Mouse (Mus musculus) kidney, postnatal 0 days (tissue): ENCODE results near the gene Aimp1. TPM values are rescaled to one million over a fixed set of nuclear protein-coding genes. Genes with fewer than 3 reads are reported as not detected.

Source experiments
- ATAC-seq: fragments of 200-750 bp; cut with Nextera tagmentation; replicated peaks from 2 replicates; pipeline ENCODE4 v1.8.0; 2017; ENCODE audit warnings: low read depth, moderate number of reproducible peaks, moderate TSS enrichment, moderate library complexity; ENCODE audit not compliant: low FRiP score
- DNase-seq: peaks from one replicate; pipeline ENCODE4 v3.0.0-alpha.2; 2016; ENCODE audit warnings: low spot score
- H3K27ac ChIP-seq: fragments of 300-500 bp; sonication (generic); 2 replicates; pipeline ENCODE4 v1.5.1; 2014; ENCODE audit warnings: mild to moderate bottlenecking
- H3K27me3 ChIP-seq: fragments of 300-500 bp; sonication (generic); 2 replicates; pipeline ENCODE4 v1.6.1; 2014; ENCODE audit warnings: low read length, mixed read lengths; ENCODE audit not compliant: insufficient read depth
- H3K36me3 ChIP-seq: fragments of 300-500 bp; sonication (generic); 2 replicates; pipeline ENCODE4 v1.6.1; 2014; ENCODE audit warnings: low read length, mixed read lengths; ENCODE audit not compliant: insufficient read depth
- H3K4me1 ChIP-seq: fragments of 300-500 bp; sonication (generic); replicated peaks from 2 replicates; pipeline ENCODE4 v1.6.1; 2014; ENCODE audit warnings: antibody characterized with exemption, low read length, mixed read lengths; ENCODE audit not compliant: insufficient read depth
- H3K4me2 ChIP-seq: fragments of 300-500 bp; sonication (generic); 2 replicates; pipeline ENCODE4 v1.6.1; 2014; ENCODE audit warnings: mild to moderate bottlenecking, low read length, moderate library complexity, mixed read lengths
- H3K4me3 ChIP-seq: fragments of 300-500 bp; sonication (generic); replicated peaks from 2 replicates; pipeline ENCODE4 v1.5.1; 2014; ENCODE audit warnings: low read depth, low read length
- H3K9ac ChIP-seq: fragments of 300-500 bp; sonication (generic); 2 replicates; pipeline ENCODE4 v1.6.1; 2014; ENCODE audit warnings: low read depth, low read length
- H3K9me3 ChIP-seq: fragments of 300-500 bp; sonication (generic); replicated peaks from 2 replicates; pipeline ENCODE4 v1.6.1; 2016; ENCODE audit warnings: low read length, inconsistent platforms, mixed read lengths
- CTCF ChIP-seq: IDR thresholded peaks from 2 replicates; pipeline ENCODE4 v1.5.1; 2016; ENCODE audit warnings: antibody characterized with exemption, low read depth, mild to moderate bottlenecking, moderate library complexity
- WGBS: fragments of 180-500 bp; shearing (Covaris S2); extraction: QIAGEN DNeasy Blood & Tissue Kit; methylation state at CpG from one replicate; pipeline ENCODE4 v1.1.7; 2014; 5-methylcytosine and 5-hydroxymethylcytosine counted together
- polyA plus RNA-seq: library from polyadenylated mRNA; unstranded; fragments of >200 nt; fragmentation: Nextera tagmentation; extraction: Ambion mirVana; gene quantifications from 2 replicates; pipeline ENCODE4 v1.2.1, GENCODE M21; 2015

The Aimp1 gene
- polyA plus RNA-seq, result 77.2 and 78.1 TPM in 2 replicates

- Histone ChIP-seq H3K4me1 (peaks cover 8% of the 10 kb centered on the region; the same call in 1 of the 2 replicates), H3K36me3 (peaks cover 6% of the 10 kb centered on the region; the same call in 1 of the 2 replicates), H3K27ac (peak within 1 kb of the TSS; percentile 92), H3K27me3 (no peaks in the 10 kb centered on the region), H3K4me3 (peak within 1 kb of the TSS; percentile 92), H3K9me3 (no peaks in the 10 kb centered on the region), H3K4me2 (peak within 1 kb of the TSS; percentile 66), H3K9ac (peak within 1 kb of the TSS; percentile 78)
- WGBS, result 2% methylated on average over 27 of the region's 27 CpGs
- no peak for DNase-seq
- ATAC-seq, result no peak
- TF ChIP-seq CTCF, result no peak
Measured at GRCm38 (mm10) chr3:132684231-132684928, at the start of gene Aimp1. Gene Aimp1 (minus strand): TSS chr3:132684370.

GRCm38 (mm10) chr3:132724326-132724725 lies 40.2 kb upstream of the Aimp1 start:
- H3K4me2 ChIP-seq, result no peak overlapping the region
- WGBS, result 76% methylated on average over 3 of the region's 3 CpGs
- no peak for TF ChIP-seq CTCF
- no peaks in the 10 kb centered on the region for H3K9me3 ChIP-seq
- H3K9ac ChIP-seq, result no peak overlapping the region
- no peak for ATAC-seq
- H3K4me3 ChIP-seq, result no peak overlapping the region
- no peak overlapping the region for H3K27ac ChIP-seq
- DNase-seq, result no peak
- H3K4me1 ChIP-seq, result no peaks in the 10 kb centered on the region
- H3K27me3 ChIP-seq, result no peaks in the 10 kb centered on the region
- peaks cover 15% of the 10 kb centered on the region; the same call in 1 of the 2 replicates for H3K36me3 ChIP-seq

- WGBS, result 97% methylated on average over 4 of the region's 4 CpGs
- no peaks in the 10 kb centered on the region for H3K9me3 ChIP-seq
- ATAC-seq (no peak), DNase-seq (no peak)
- no peaks in the 10 kb centered on the region for H3K4me1 ChIP-seq
- no peaks in the 10 kb centered on the region for H3K27me3 ChIP-seq
- H3K9ac ChIP-seq, result no peak overlapping the region
- no peak for TF ChIP-seq CTCF
- no peak overlapping the region for H3K4me3 ChIP-seq
- H3K4me2 ChIP-seq, result no peak overlapping the region
- 0 out of 2 replicates have a peak, but pooled peaks cover 14% of the 10 kb centered on the region for H3K36me3 ChIP-seq
- no peak overlapping the region for H3K27ac ChIP-seq
Measured at GRCm38 (mm10) chr3:132717316-132717715, 33.1 kb upstream of the Aimp1 start.

- Histone ChIP-seq H3K4me2 (0 out of 2 replicates have a peak overlapping the region, but pooled peaks have one; percentile 15), H3K9me3 (no peaks in the 10 kb centered on the region), H3K36me3 (0 out of 2 replicates have a peak, but pooled peaks cover 3% of the 10 kb centered on the region), H3K27ac (peak overlapping the region; percentile 47), H3K9ac (no peak overlapping the region), H3K4me3 (no peak overlapping the region), H3K27me3 (no peaks in the 10 kb centered on the region), H3K4me1 (no peaks in the 10 kb centered on the region)
- WGBS, result 32% methylated on average over 5 of the region's 5 CpGs
- no peak for TF ChIP-seq CTCF
- peak; percentile 93 for ATAC-seq
- peak; percentile 81 for DNase-seq
Measured at GRCm38 (mm10) chr3:132713913-132714312, 29.7 kb upstream of the Aimp1 start.

GRCm38 (mm10) chr3:132706977-132707376 lies 22.8 kb upstream of the Aimp1 start:
- ATAC-seq (no peak), DNase-seq (no peak)
- no peak overlapping the region for H3K4me2 ChIP-seq
- no peak overlapping the region for H3K4me3 ChIP-seq
- H3K4me1 ChIP-seq, result no peaks in the 10 kb centered on the region
- TF ChIP-seq CTCF, result no peak
- no peak overlapping the region for H3K9ac ChIP-seq
- no peaks in the 10 kb centered on the region for H3K27me3 ChIP-seq
- H3K9me3 ChIP-seq, result no peaks in the 10 kb centered on the region
- no peaks in the 10 kb centered on the region for H3K36me3 ChIP-seq
- WGBS, result 89% methylated on average over 4 of the region's 4 CpGs
- no peak overlapping the region for H3K27ac ChIP-seq

- H3K27ac ChIP-seq, result no peak overlapping the region
- no peak for ATAC-seq
- H3K4me2 ChIP-seq, result no peak overlapping the region
- H3K36me3 ChIP-seq, result no peaks in the 10 kb centered on the region
- 86% methylated on average over 3 of the region's 3 CpGs for WGBS
- H3K4me3 ChIP-seq, result no peak overlapping the region
- no peak for DNase-seq
- H3K9ac ChIP-seq, result no peak overlapping the region
- no peaks in the 10 kb centered on the region for H3K4me1 ChIP-seq
- H3K9me3 ChIP-seq, result no peaks in the 10 kb centered on the region
- no peak for TF ChIP-seq CTCF
- H3K27me3 ChIP-seq, result no peaks in the 10 kb centered on the region
Measured at GRCm38 (mm10) chr3:132704216-132704615, 20.0 kb upstream of the Aimp1 start.

GRCm38 (mm10) chr3:132701368-132701767 lies 17.2 kb upstream of the Aimp1 start:
- 68% methylated on average over 3 of the region's 3 CpGs for WGBS
- DNase-seq, result peak; percentile 65

More at GRCm38 (mm10) chr3:132701368-132701767, 17.2 kb upstream of the Aimp1 start:
- no peak overlapping the region for H3K9ac ChIP-seq
- no peaks in the 10 kb centered on the region for H3K9me3 ChIP-seq
- H3K4me1 ChIP-seq, result no peaks in the 10 kb centered on the region
- H3K27me3 ChIP-seq, result no peaks in the 10 kb centered on the region
- no peak overlapping the region for H3K27ac ChIP-seq
- ATAC-seq, result no peak
- TF ChIP-seq CTCF, result peak; percentile 88
- H3K4me2 ChIP-seq, result no peak overlapping the region
- H3K36me3 ChIP-seq, result no peaks in the 10 kb centered on the region
- no peak overlapping the region for H3K4me3 ChIP-seq
